Mouse (Mus musculus) C2C12 (cell line): ENCODE measurements around the gene Slc2a2.

ENCODE experiments used
- CEBPB ChIP-seq: IDR thresholded peaks from one replicate; pipeline ENCODE4 v1.6.1; 2011; ENCODE audit warnings: low read depth, mild to moderate bottlenecking, control low read depth, moderate library complexity
- CTCF ChIP-seq: IDR thresholded peaks from one replicate; pipeline ENCODE4 v1.5.1; 2011; ENCODE audit not compliant: control insufficient read depth, insufficient read depth, insufficient read length
- FOSL1 ChIP-seq: IDR thresholded peaks from one replicate; pipeline ENCODE4 v1.8.0; 2011; ENCODE audit warnings: mild to moderate bottlenecking, low read length; ENCODE audit not compliant: poor library complexity, insufficient read depth, severe bottlenecking
- MAX ChIP-seq: IDR thresholded peaks from one replicate; pipeline ENCODE4 v1.6.1; 2011; ENCODE audit warnings: mild to moderate bottlenecking, control low read depth
- MYOD1 ChIP-seq: IDR thresholded peaks from one replicate; pipeline ENCODE4 v1.6.1; 2011; ENCODE audit warnings: low read depth; ENCODE audit not compliant: control insufficient read depth, insufficient read length
- USF1 ChIP-seq: IDR thresholded peaks from one replicate; pipeline ENCODE4 v1.6.1; 2011; ENCODE audit warnings: low read depth, mild to moderate bottlenecking, control low read depth, moderate library complexity

DNA sequence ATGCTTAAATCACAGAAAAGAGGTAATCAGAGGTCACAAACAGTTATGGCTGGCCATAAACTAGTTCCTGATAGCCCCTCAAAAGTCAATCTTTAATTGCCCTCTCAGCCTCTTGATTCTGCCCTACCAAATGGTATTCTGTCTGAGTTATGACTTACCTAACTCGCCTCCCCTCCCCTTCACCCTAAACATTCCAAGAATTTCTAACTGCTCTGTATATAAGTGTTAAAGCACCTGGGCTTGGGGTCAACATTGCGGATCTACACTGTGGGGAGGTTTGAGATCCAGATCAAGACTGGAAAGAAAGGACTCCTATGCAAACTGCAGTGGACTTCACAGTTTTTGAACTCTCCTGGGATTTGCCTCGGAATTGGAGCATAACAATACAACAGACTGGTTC is 70.5 kb downstream of the Slc2a2 start:
- TF ChIP-seq MYOD1, result no peak
- TF ChIP-seq CTCF, result no peak
- TF ChIP-seq CEBPB, result no peak
- no peak for TF ChIP-seq USF1
- no peak for TF ChIP-seq FOSL1
- TF ChIP-seq MAX, result no peak
